Mouse (Mus musculus) heart, postnatal 0 days (tissue): ENCODE measurements around the gene Irf1.

Experiments
- CTCF ChIP-seq: IDR thresholded peaks from 2 replicates; pipeline ENCODE4 v1.5.1; 2016; ENCODE audit warnings: antibody characterized with exemption, control low read depth, low read depth
- EP300 ChIP-seq: IDR thresholded peaks from 2 replicates; pipeline ENCODE4 v1.6.1; 2016; ENCODE audit warnings: antibody characterized with exemption, low read depth

GRCm38 (mm10) chr11:53794671-53795557 lies 25.1 kb downstream of the Irf1 start:
- no peak for TF ChIP-seq CTCF
- TF ChIP-seq EP300, result no peak
